Mouse (Mus musculus): Measurements from ENCODE around the gene Gm10309.

GRCm38 (mm10) chr17:86523843-86524242 is 18.8 kb upstream of the Gm10309 start:
- TF ChIP-seq CTCF (IDR thresholded peaks at IDR 0.05; ENCODE audit: extremely low read depth, insufficient read depth, insufficient read length, insufficient replicate concordance) = no peak
- no peak for TF ChIP-seq POLR2A (IDR thresholded peaks at IDR 0.05; ENCODE audit: low read depth, low read length)

All from spleen, adult 2 months (tissue).